Mouse (Mus musculus) kidney, adult 8-10 months (tissue): Measurements from ENCODE around the gene Lrfn5.

Experiments
- DNase-seq, 2 experiments: peaks; one replicate each; pipeline ENCODE4 v3.0.0; 2022

Lrfn5 gene

DNA sequence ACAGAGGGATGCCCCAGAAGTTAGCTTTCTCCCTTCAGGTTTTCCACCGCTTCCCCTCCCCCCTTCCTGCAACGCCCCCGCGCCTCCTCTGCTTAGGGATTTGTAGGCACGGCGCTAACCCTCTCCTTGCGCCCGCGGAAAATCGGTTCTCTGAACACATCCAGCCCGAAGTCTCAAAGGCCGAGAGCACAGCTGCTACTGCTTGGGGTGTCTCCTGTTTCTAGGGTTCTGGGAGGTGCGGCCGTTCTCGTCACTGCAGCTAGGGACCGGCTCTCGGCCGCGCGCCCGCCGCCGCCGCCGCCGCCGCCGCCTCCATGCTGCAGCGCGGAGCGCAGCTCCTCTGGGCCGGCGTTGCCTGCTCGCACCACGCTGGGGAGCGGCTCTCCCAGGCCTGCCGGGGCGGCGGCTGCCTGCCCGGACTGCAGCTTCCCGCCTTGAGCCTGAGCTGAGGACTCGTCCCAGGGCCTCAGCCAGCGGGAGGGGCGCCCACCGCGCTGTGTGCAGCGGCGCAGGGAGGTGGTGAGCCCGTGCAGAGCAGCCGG is at the start of gene Lrfn5:
Gene Lrfn5, plus strand, starts transcription at position 322 of the 542 bp plus-strand sequence.
- DNase-seq: peak in 1 of 2 experiments; percentile 8

DNA sequence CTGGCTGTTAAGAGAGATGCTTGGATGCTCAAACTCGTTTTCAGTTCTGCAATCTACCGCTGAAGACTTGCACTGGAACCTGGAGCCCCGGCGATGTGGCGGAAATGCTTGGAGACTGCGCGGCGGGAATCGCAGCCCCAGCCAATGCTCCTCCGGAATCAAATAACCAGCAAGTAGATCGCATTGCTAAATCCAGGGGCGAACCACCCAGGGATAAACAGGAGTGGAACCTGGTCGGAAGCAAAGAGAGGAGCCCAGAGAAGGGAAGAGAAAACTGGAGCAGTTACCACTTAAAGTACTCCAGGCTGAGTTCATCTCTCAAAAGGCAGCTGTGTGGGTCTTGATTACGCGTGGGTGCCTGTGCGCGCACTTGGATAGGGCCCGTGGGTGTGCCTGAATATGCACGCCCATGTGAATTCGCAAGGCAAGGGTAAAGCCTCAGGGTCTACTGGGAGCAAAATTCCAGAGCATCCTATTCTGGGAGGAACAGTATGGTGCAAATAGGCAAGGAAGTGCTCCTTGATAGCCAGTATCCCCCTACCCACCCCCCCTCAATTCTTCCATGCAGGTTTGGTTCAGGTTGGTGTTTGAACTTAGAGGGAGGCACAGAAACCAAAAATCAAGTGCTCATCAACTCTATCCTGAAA is 1.3 kb upstream of the Lrfn5 start:
- DNase-seq: no peak

DNA sequence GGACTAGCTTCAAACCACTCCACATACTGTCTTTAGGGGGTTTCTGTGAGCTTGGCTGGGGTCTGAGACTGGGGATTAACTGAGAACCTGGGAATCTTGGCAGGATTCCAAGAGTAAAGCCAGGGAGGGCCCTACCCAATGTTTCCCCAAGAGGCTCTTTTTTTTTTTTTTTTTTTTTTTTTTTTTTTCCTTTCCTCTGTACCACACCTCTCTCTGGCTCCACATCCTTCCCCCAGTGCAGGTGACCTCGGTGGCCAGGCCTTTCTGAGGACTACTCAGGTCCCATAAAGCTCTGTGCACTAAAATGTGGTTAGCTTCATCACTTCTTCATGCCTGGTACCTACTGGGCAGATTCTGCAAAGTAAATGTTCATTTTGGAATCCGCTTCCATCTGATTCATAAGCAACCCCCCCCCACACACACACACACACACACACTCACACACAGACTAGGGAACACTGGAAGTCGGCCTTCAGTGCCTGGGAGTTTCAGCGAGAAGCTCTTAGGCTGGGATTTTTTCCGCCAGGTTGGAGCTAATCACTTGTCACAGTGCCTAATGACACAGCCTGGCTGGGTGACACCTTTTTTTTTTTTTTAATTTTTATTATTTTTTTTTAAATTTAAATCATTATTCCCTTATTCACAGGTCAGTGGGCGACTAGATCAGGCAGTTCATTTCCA is 662 bp upstream of the Lrfn5 start:
- no peak for DNase-seq

DNA sequence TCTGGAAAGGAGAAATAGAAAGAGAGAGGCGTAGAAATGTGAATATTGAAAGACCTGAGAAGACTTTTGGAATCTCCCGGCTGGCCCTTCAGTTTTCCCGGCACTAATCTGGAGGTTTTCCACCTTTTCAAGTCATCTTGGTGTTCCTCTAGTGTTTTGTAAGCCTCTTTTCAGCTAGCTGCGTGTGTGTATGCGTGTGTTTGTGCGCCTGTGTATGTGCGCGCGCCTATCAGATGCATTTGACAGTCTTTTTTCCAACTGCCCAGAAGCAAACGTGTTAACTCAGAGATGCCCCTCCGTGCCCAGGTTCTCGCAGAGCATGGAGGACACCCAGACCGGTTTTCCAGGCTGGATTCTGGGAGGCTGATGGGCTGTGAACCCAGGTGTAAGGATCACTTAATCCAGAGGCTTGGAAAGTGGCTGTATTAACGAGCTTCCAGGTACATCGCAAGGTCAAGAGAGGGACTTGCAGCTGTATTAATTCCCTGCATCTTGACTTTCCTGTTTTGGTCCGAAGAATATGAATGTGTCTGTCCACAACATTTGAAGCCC is 757 bp downstream of the Lrfn5 start:
- no peak for DNase-seq

- DNase-seq: no peak
These were observed 1.3 kb downstream of the Lrfn5 start for GRCm38 (mm10) chr12:61524183-61524651.

GRCm38 (mm10) chr12:61526199-61526598 is 3.2 kb downstream of the Lrfn5 start:
- DNase-seq: no peak

DNA sequence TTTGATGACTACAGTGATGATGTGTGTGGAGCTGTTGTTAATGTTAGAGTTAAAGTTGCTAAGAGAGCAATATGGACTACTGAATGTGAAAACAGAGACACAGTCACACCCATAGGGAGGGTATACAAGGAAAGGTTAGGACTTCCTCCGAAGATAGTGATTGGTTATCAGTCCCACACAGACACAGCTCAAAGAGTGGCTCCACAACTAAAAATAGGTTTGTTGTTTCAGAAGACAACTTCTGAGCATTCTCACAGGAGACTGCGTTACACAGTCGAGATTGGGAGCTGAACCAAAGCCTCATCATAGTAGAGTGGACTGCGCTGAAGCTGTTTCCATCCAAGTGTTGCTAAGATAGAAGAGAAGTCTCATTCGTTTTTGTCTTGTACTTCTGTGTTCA is 57.0 kb downstream of the Lrfn5 start:
- DNase-seq: no peak

DNA sequence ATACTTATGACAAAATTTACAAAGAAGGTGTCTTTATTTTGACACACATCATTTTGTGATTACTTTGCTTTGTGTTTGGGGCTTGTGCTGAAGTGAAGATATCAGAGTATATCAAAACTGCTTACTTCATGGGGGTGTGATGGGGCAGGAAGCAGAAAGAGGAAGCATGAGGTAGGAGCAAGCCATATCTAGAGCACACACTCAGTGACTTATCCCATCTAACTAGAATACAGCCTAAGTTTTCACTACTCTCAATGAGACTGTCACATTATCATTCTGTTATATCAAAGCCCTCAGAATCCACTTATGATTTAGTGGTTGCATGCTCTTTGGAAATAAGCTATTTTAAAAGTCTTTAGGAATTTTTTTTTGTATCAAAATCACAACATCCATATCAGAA is 77.4 kb downstream of the Lrfn5 start:
- no peak for DNase-seq

- peak; percentile 10 to 21 for DNase-seq
These were observed 84.9 kb downstream of the Lrfn5 start for GRCm38 (mm10) chr12:61607871-61608270.

GRCm38 (mm10) chr12:61610081-61610480 is 87.1 kb downstream of the Lrfn5 start:
- peak in 1 of 2 experiments; percentile 3 for DNase-seq

- DNase-seq: no peak
These were observed 101.6 kb downstream of the Lrfn5 start for GRCm38 (mm10) chr12:61624532-61624931.

- no peak for DNase-seq
These were observed 131.4 kb downstream of the Lrfn5 start for GRCm38 (mm10) chr12:61654380-61654779.

DNA sequence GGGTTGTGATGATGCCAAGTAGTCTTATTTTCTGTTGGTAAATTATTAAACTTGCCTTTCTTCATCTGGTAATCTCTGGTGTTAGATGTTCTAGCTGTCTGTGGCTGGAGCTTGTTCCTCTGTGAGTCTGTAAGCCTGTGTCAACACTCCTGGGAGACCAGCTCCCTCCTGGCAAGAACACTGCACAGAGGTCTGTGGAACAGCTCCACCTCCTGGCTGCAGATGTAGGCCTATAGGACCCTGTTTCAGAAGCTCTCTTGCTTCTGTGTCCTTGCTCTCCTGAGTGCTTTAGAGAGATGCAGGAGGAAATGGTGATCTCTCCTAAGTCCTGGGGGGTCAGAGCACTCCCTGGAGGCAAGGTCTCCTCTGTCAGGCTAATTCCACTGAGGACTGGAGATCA is 200.2 kb downstream of the Lrfn5 start:
- peak in 1 of 2 experiments; percentile 4 for DNase-seq

GRCm38 (mm10) chr12:61807073-61807605 is 284.2 kb downstream of the Lrfn5 start:
- no peak for DNase-seq

DNA sequence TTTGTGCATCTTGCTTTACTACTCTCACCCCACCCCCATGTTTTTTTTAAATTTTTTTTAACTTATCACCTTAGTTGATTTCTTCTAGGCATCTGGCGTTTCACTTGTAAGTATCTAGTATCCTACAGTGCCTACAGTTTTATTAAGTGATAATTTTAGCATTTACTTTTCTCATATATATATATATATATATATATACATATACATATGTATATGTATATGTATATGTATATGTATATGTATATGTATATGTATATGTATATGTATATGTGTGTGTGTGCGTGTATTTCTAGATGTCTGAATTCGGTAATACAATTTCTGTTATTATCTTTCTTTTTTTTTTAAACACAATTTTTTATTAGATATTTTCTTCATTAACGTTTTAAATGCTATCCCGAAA is 300.7 kb downstream of the Lrfn5 start:
- no peak for DNase-seq

DNA sequence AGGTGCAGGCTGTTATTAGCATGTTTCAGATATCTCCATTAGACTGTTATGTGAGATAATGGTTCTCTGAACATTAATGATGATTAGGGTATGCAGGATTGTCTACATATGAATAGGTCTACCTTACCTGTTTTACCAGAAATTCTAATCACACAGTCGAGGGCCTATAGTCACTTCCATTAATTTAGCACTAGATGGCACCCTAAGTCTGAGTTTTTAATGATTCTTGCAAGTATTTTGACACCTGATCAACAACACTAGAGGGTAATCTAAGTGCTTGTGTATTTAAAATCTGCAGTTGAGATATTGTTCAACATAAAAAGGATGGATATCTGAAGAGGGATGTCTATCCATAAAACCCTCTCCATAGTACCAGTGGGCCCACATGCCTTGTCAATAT is 303.4 kb downstream of the Lrfn5 start:
- no peak for DNase-seq

GRCm38 (mm10) chr12:61842599-61843291 is 319.8 kb downstream of the Lrfn5 start:
- no peak for DNase-seq

- DNase-seq: no peak
These were observed 331.2 kb downstream of the Lrfn5 start for GRCm38 (mm10) chr12:61854183-61854582.
